Mouse (Mus musculus) urinary bladder, adult 2 months (tissue): ENCODE measurements around the gene Gm28102. TPM values are rescaled to one million over a fixed set of nuclear protein-coding genes. Genes with fewer than 3 reads are reported as not detected.
"Not testable (repeated sequence)": the region's sequence is repeated elsewhere in the genome, so short reads cannot be mapped to it uniquely, and the experiment has no call there.

ENCODE experiments used
- DNase-seq: peaks from one replicate; pipeline ENCODE4 v3.0.0; 2022; ENCODE audit warnings: low spot score
- polyA plus RNA-seq: library from polyadenylated mRNA; depleted of rRNA; stranded (reverse); fragments of >200 nt; gene quantifications from 2 replicates; pipeline ENCODE4 v1.2.3, GENCODE M21; 2012; rRNA removed

Gm28102 gene
- not detected in 2 replicates for polyA plus RNA-seq

- DNase-seq: not testable (repeated sequence)
Measured at GRCm38 (mm10) chrY:88053015-88053414, at the start of gene Gm28102. TSS of gene Gm28102 (plus strand) at chrY:88053315.
